18 mouse cellular contexts compared by ENCODE assay signal in genomic region chr12:33405398-33406026, GRCm38 (mm10). TPM values are rescaled to one million over a fixed set of nuclear protein-coding genes. Genes with fewer than 3 reads are reported as not detected.
DNase-seq lines count a peak whose midpoint lies in the region; ATAC-seq and TF ChIP-seq lines count a peak whose summit lies in the region.
"Had no signal": no experiment of that assay in that cellular context is flagged by ENCODE, and none has a peak within 500 bp of the region (broad histone marks: within the 10 kb centered on the region; RNA-seq: fewer than 3 reads in every experiment).

No protein-coding gene starts in this region.

- no peak for TF ChIP-seq CTCF in forebrain, postnatal 0 days (IDR thresholded peaks at IDR 0.05; ENCODE audit: low read depth)

- H3K27me3 ChIP-seq in forebrain, postnatal 0 days (ENCODE audit: insufficient read depth, low read length) = no peaks in the 10 kb centered on the region
- no peaks in the 10 kb centered on the region for H3K27me3 ChIP-seq in forebrain, embryonic 12.5 days
- no peaks in the 10 kb centered on the region for H3K27me3 ChIP-seq in neural tube, embryonic 12.5 days (replicated peaks)
- no peaks in the 10 kb centered on the region for H3K27me3 ChIP-seq in midbrain, embryonic 12.5 days

- 42% methylated on average over 6 of the region's 6 CpGs for WGBS in forebrain, postnatal 0 days
- 45% methylated on average over 6 of the region's 6 CpGs for whole genome bisulfite sequencing in forebrain, embryonic 12.5 days
- 42% methylated on average over 6 of the region's 6 CpGs for WGBS in neural tube, embryonic 12.5 days
- WGBS in midbrain, embryonic 12.5 days = 43% methylated on average over 6 of the region's 6 CpGs

- H3K27ac ChIP-seq in forebrain, postnatal 0 days (ENCODE audit: low read depth, low read length) = no peak overlapping the region
- H3K27ac ChIP-seq in forebrain, embryonic 12.5 days = no peak overlapping the region; the same call in 1 of the 2 replicates
- H3K27ac ChIP-seq in neural tube, embryonic 12.5 days = no peak overlapping the region
- no peak overlapping the region for H3K27ac ChIP-seq in midbrain, embryonic 12.5 days (replicated peaks)
- H3K27ac ChIP-seq: embryonic facial prominence, embryonic 10.5 days; kidney, postnatal 0 days; stomach, postnatal 0 days had no signal

- H3K4me1 ChIP-seq in forebrain, postnatal 0 days (ENCODE audit: insufficient read depth) = no peaks in the 10 kb centered on the region
- peaks cover 4% of the 10 kb centered on the region; the same call in 1 of the 2 replicates for H3K4me1 ChIP-seq in forebrain, embryonic 12.5 days
- peaks cover 10% of the 10 kb centered on the region; the same call in 1 of the 2 replicates for H3K4me1 ChIP-seq in neural tube, embryonic 12.5 days
- peaks cover 7% of the 10 kb centered on the region; the same call in 1 of the 2 replicates for H3K4me1 ChIP-seq in midbrain, embryonic 12.5 days

- ATAC-seq in forebrain, postnatal 0 days = peak; percentile 36; the same call in 1 of the 2 replicates
- no peak for ATAC-seq in forebrain, embryonic 12.5 days (ENCODE audit: low FRiP score)
- peak; percentile 82 for ATAC-seq in neural tube, embryonic 12.5 days (ENCODE audit: low FRiP score, low read depth)
- peak; percentile 58; the same call in 1 of the 2 replicates for ATAC-seq in midbrain, embryonic 12.5 days (ENCODE audit: low FRiP score, low read depth)

- H3K4me3 ChIP-seq in forebrain, postnatal 0 days (ENCODE audit: low read depth, low read length) = no peak overlapping the region
- H3K4me3 ChIP-seq in forebrain, embryonic 12.5 days (replicated peaks) = no peak overlapping the region
- H3K4me3 ChIP-seq in neural tube, embryonic 12.5 days = no peak overlapping the region
- no peak overlapping the region for H3K4me3 ChIP-seq in midbrain, embryonic 12.5 days
- H3K4me3 ChIP-seq: embryonic facial prominence, embryonic 10.5 days had no signal

- H3K9ac ChIP-seq in forebrain, postnatal 0 days = no peak overlapping the region
- H3K9ac ChIP-seq in forebrain, embryonic 12.5 days = no peak overlapping the region
- no peak overlapping the region for H3K9ac ChIP-seq in neural tube, embryonic 12.5 days
- H3K9ac ChIP-seq in midbrain, embryonic 12.5 days (replicated peaks) = no peak overlapping the region

- H3K36me3 ChIP-seq in forebrain, postnatal 0 days (ENCODE audit: insufficient read depth) = no peaks in the 10 kb centered on the region
- H3K36me3 ChIP-seq in forebrain, embryonic 12.5 days (replicated peaks) = no peaks in the 10 kb centered on the region
- H3K36me3 ChIP-seq in neural tube, embryonic 12.5 days = no peaks in the 10 kb centered on the region
- H3K36me3 ChIP-seq in midbrain, embryonic 12.5 days = no peaks in the 10 kb centered on the region
- H3K36me3 ChIP-seq: embryonic facial prominence, embryonic 10.5 days had no signal

- no peak for DNase-seq in forebrain, postnatal 0 days
- DNase-seq in neural tube, embryonic 10.5 days (ENCODE audit: extremely low spot score, low spot score) = no peak
- no peak for DNase-seq in adipocyte (ENCODE audit: low spot score)
- no peak for DNase-seq in spleen, adult 18-20 months
- no peak for DNase-seq in layer of hippocampus, postnatal 14 days (ENCODE audit: low spot score in 2 of 2)
- DNase-seq: adrenal gland, adult 2 months; cerebellum, adult 2 months; right cerebral cortex, postnatal 4 days had no signal

- no peaks in the 10 kb centered on the region for H3K9me3 ChIP-seq in forebrain, postnatal 0 days (ENCODE audit: low read length)
- H3K9me3 ChIP-seq in forebrain, embryonic 12.5 days = no peaks in the 10 kb centered on the region
- H3K9me3 ChIP-seq in neural tube, embryonic 12.5 days = no peaks in the 10 kb centered on the region
- no peaks in the 10 kb centered on the region for H3K9me3 ChIP-seq in midbrain, embryonic 12.5 days
- H3K9me3 ChIP-seq: embryonic facial prominence, embryonic 10.5 days had no signal

- no peak overlapping the region for H3K4me2 ChIP-seq in forebrain, postnatal 0 days (ENCODE audit: low read depth)
- H3K4me2 ChIP-seq in forebrain, embryonic 12.5 days = no peak overlapping the region
- no peak overlapping the region for H3K4me2 ChIP-seq in neural tube, embryonic 12.5 days (replicated peaks)
- peak overlapping the region; percentile 19; the same call in 1 of the 2 replicates for H3K4me2 ChIP-seq in midbrain, embryonic 12.5 days (replicated peaks)

RNA-seq across cellular contexts. Expression of gene Efcab10, which starts 10.9 kb away (rescaled TPM):
- 2.8 and 3.3 TPM in 2 replicates for total RNA-seq in forebrain, postnatal 0 days (2014; rRNA removed)
- 5.8 and 7.1 TPM in 2 replicates for polyA plus RNA-seq in forebrain, postnatal 0 days (2015; fragmentation: Nextera tagmentation; extraction: Ambion mirVana)
- 1.2 and 1.4 TPM in 2 replicates for polyA plus RNA-seq in forebrain, embryonic 12.5 days (2016; fragmentation: Nextera tagmentation; extraction: Ambion mirVana)
- 0.61 and 1.1 TPM in 2 replicates for polyA plus RNA-seq in neural tube, embryonic 12.5 days (2016; fragmentation: Nextera tagmentation; extraction: Ambion mirVana)
- 0.38 and 1.5 TPM in 2 replicates for polyA plus RNA-seq in midbrain, embryonic 12.5 days (2016; fragmentation: Nextera tagmentation; extraction: Ambion mirVana)
- 1 to 10 TPM; 1.2 to 2.1 TPM for total RNA-seq in layer of hippocampus, postnatal 14 days (2021)
- total RNA-seq: ES-E14; hematopoietic stem cell, adult 5-6 weeks had no signal
- polyA plus RNA-seq: adrenal gland, adult 2 months; liver, embryonic 16.5 days; neural tube, embryonic 11.5 days; stomach, postnatal 0 days had no signal

RNA-seq across cellular contexts. Expression of gene Twistnb, which starts 23.9 kb away (rescaled TPM):
- 21.1 and 25.4 TPM in 2 replicates for total RNA-seq in forebrain, postnatal 0 days (2014; rRNA removed)
- 58.5 and 64.3 TPM in 2 replicates for polyA plus RNA-seq in forebrain, postnatal 0 days (2015; fragmentation: Nextera tagmentation; extraction: Ambion mirVana)
- polyA plus RNA-seq in forebrain, embryonic 12.5 days (2016; fragmentation: Nextera tagmentation; extraction: Ambion mirVana) = 45.2 and 47.3 TPM in 2 replicates
- 35.5 and 53.0 TPM in 2 replicates for polyA plus RNA-seq in neural tube, embryonic 12.5 days (2016; fragmentation: Nextera tagmentation; extraction: Ambion mirVana)
- polyA plus RNA-seq in midbrain, embryonic 12.5 days (2016; fragmentation: Nextera tagmentation; extraction: Ambion mirVana) = 52.2 and 56.9 TPM in 2 replicates
- total RNA-seq in layer of hippocampus, postnatal 14 days (2021) = 10 to 100 TPM; 11.4 to 13.8 TPM
